Mouse (Mus musculus) cortical plate, adult 2 months (tissue): ENCODE results near the gene Disc1. TPM values are rescaled to one million over a fixed set of nuclear protein-coding genes. Genes with fewer than 3 reads are reported as not detected.

Experiments used
- H3K27ac ChIP-seq: fragments of 200-500 bp; 2 replicates; pipeline ENCODE4 v1.5.1; 2012; ENCODE audit warnings: low read length, control low read depth, inconsistent platforms; ENCODE audit not compliant: insufficient read depth
- H3K4me1 ChIP-seq: fragments of 200-500 bp; 2 replicates; pipeline ENCODE4 v1.6.1; 2011; ENCODE audit warnings: low read length; ENCODE audit not compliant: control insufficient read depth, insufficient read depth
- H3K4me3 ChIP-seq: fragments of 200-500 bp; 2 replicates; pipeline ENCODE4 v1.5.1; 2011; ENCODE audit warnings: mild to moderate bottlenecking, low read length, control low read depth; ENCODE audit not compliant: insufficient read depth
- CTCF ChIP-seq: fragments of 200-500 bp; IDR thresholded peaks from 2 replicates; pipeline ENCODE4 v1.5.1; 2011; ENCODE audit warnings: mild to moderate bottlenecking, control low read depth, low read length; ENCODE audit not compliant: insufficient read depth; ENCODE audit errors: extremely low read depth
- POLR2A ChIP-seq: fragments of 200-500 bp; IDR thresholded peaks from 2 replicates; pipeline ENCODE4 v1.6.1; 2011; ENCODE audit warnings: mild to moderate bottlenecking, low read length, control low read depth; ENCODE audit not compliant: insufficient read depth; ENCODE audit errors: extremely low read depth
- polyA plus RNA-seq: library from polyadenylated mRNA; depleted of rRNA; stranded (reverse); fragments of >200 nt; gene quantifications from 2 replicates; pipeline ENCODE4 v1.2.3, GENCODE M21; 2012

Disc1 gene
- polyA plus RNA-seq, 1 experiment: 0.65 TPM

DNA sequence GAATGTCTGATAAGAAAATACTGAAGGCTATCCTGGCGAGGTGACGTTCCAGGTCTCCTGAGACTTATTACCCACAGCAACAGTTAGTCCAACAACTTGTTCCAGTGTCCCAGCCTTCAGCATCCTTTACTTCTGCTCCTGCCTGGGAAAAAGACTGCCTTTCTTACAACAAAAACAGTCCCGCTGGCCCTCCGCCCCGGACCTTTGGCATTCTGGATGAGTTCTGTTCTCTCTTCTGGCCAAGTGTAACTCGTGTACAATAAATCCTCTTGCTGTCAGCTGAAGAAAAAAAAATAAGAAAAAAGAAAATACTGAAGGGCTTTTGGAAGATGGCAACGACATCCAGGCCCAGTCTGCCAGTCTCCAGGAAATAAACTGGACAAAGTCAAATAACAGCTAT is 120.2 kb downstream of the Disc1 start:
- no peak for TF ChIP-seq CTCF
- TF ChIP-seq POLR2A: no peak
- Histone ChIP-seq H3K4me3 (no peak overlapping the region), H3K27ac (no peak overlapping the region), H3K4me1 (no peaks in the 10 kb centered on the region)

DNA sequence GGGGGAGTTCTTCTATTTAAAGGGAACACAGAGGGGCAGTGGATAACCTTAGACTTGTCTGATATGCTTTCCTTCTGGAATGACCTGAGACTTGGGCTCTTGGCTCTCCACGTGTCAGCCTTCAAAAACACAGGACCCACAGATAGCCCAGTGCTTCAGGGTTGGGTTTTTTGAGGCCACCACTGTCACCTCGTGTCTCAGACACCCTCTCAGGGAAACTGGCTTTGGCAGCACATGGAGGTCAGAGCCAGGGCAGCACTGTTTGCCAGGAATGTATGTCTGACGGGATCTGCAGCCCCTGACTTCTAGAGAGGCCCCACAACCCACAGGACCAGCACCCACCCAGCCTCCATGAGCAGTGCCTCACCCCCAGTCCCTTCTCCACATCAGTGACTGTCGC is 120.9 kb downstream of the Disc1 start:
- Histone ChIP-seq H3K4me3 (no peak overlapping the region), H3K27ac (no peak overlapping the region), H3K4me1 (no peaks in the 10 kb centered on the region)
- TF ChIP-seq POLR2A (no peak), CTCF (no peak)

DNA sequence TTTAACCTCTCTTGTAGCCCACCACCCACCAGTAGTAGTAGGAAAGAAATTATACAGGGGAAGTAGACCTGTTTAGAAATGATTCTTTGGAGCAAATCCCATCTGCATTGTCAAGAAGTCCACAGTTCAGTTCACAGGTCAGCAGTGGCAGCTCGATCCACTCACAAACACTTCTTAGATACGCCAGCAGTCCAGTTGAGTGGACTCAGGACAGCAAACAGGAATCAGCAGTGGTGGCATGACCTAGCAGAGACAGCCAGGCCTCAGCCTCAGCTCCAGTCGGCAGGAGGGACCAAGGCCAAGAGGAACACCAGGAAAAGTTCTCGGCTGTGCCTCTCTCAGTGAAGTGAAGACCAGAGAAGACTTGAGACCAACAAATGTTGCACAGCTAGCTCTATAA is 121.7 kb downstream of the Disc1 start:
- no peaks in the 10 kb centered on the region for H3K4me1 ChIP-seq
- no peak for TF ChIP-seq POLR2A
- TF ChIP-seq CTCF: no peak
- H3K4me3 ChIP-seq: no peak overlapping the region
- H3K27ac ChIP-seq: no peak overlapping the region

DNA sequence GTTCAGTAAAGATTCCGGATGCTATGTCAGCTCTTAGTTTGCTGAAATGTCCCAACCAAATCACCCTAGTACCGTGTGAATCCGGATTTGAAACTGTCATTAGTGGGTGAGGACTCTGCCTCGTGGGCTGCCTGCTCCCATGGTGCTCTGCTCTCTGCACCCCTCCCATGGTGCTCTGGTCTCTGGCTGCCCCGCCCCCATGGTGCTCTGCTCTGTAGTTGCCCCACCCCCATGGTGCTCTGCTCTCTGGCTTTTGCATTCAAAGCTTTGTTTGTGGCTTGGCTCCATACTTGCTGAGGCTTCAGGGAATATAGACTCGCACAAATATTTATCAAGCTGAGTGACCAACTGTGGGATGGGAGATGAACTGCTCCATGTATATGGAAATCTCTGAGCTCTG is 123.1 kb downstream of the Disc1 start:
- TF ChIP-seq CTCF: no peak
- no peak for TF ChIP-seq POLR2A
- Histone ChIP-seq H3K27ac (no peak overlapping the region), H3K4me3 (no peak overlapping the region), H3K4me1 (no peaks in the 10 kb centered on the region)

DNA sequence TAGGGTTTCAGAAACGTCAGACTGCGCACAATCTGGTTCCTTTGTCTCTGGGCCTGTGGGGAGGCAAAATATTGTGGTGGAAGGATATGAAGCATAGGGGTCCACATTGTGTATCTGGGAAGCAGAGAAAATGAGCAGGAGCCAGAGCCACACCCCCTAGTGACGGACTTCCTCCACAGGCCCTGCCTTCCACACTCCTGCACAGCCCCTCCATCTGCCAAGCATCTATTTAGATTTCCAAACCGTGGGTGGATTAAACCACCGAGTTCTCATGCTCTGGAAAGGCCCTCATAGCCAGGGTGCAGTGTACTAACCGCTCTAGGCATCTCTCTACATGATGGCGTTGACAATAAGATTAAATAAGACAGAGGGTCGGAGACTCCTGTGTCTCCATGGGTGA is 124.0 kb downstream of the Disc1 start:
- no peak overlapping the region for H3K4me3 ChIP-seq
- no peak for TF ChIP-seq CTCF
- no peak for TF ChIP-seq POLR2A

DNA sequence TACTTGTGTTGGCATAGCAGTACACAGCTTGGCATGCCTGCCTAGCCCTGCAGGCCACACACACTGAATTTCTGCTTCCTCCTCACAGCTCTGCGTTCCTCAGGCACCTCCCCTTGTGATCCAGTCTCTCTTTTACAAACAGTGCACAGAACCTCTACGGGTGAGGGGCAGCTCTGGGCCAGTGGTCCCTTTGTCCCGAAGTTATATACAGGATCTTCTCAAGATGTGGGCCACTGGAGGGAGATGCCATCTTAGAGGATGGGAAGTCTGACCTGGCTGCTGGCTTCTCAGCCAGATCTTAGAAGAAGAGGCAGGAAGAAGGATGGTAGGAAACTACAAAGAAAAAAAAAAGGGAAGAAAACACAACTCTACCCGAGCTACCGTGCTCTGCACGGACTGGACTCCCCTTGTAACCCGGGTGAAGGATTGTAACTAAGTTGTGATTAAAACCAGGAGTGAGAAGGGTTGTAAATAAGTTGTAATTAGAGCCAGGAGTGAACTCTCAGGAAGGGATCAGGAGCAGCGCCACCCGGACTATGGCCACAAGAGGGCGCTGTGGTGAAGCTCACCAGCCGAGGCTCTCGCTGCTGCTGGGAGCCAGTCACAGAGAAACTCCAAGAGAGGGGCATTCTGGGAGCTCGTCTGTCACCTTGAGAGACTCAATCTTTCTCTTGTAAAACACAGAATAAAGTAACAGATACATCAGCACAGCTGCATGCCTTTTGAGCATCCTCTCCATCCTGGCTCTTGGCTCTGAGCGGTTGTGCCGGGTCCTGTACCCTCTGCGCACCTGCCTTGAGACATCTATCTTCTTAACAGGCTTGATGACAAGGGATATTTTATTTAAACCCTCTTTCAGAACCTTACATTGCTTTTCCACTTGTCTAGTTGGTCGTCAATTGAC is 129.8 kb downstream of the Disc1 start:
- no peak overlapping the region for H3K27ac ChIP-seq
- H3K4me3 ChIP-seq: no peak overlapping the region
- no peaks in the 10 kb centered on the region for H3K4me1 ChIP-seq
- TF ChIP-seq CTCF: peak; percentile 81
- TF ChIP-seq POLR2A: no peak

More for the DNA sequence above, 124.0 kb downstream of the Disc1 start:
- H3K27ac ChIP-seq: no peak overlapping the region
- no peaks in the 10 kb centered on the region for H3K4me1 ChIP-seq

DNA sequence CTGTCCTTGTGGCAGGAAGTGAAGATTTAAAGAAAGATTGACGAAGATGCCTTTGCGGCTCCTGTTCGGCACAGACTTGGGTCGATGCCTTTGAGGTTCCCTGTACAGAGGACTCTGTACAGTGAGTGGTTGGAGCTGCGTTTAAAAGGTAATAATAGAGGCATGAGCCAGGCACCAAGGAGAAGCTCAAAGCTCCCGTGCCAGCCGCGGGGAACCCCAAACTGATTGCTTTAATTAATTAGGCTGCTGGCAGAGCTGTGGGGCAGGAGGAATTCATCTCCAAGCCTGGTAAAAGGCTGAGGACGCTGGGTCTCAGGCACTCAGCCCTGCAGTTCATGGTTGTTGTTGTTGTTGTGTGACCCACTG is 130.4 kb downstream of the Disc1 start:
- no peak overlapping the region for H3K27ac ChIP-seq
- TF ChIP-seq CTCF: no peak
- no peak for TF ChIP-seq POLR2A
- no peak overlapping the region for H3K4me3 ChIP-seq
- no peaks in the 10 kb centered on the region for H3K4me1 ChIP-seq

DNA sequence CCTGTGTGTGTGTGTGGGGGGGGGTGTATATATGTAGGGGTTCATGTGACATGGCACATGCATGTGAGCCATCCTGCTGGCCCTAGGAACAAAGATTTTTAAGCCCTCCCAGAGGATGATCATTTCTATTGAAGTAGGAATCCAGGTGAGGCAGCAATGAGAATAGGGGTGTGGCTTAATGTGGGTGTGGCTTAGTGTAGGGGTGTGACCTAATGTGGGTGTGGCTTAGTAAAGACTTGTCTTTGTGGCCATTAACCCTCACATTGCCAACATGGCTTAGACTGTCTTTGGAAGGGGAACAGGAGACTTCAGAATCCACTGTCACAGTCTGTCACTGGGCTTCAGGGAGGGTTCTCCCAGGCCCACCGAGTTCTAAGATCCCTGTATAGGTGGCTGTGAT is 130.9 kb downstream of the Disc1 start:
- Histone ChIP-seq H3K27ac (no peak overlapping the region), H3K4me1 (no peaks in the 10 kb centered on the region), H3K4me3 (no peak overlapping the region)
- no peak for TF ChIP-seq POLR2A
- TF ChIP-seq CTCF: no peak

DNA sequence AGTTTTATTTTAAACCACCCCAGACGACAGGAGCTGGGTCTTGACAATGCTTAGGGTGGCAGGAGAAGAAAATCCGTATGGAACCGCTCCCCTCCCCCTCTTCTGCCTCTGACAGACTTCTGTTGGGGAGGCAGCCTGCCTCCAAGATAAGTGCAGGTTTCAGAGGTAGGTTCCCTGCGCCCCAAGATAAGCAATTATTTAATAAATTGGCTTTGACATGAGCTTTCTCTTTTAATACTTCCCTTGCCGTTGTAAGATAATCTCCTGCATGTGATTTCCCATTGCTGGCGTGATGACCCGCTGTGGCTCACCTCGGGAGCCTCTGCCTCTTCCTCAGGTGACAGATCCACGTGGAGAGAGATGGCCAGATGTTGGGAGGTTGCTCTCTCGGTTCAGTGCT is 133.0 kb downstream of the Disc1 start:
- no peaks in the 10 kb centered on the region for H3K4me1 ChIP-seq
- no peak overlapping the region for H3K4me3 ChIP-seq
- no peak for TF ChIP-seq CTCF
- no peak for TF ChIP-seq POLR2A
- H3K27ac ChIP-seq: no peak overlapping the region

DNA sequence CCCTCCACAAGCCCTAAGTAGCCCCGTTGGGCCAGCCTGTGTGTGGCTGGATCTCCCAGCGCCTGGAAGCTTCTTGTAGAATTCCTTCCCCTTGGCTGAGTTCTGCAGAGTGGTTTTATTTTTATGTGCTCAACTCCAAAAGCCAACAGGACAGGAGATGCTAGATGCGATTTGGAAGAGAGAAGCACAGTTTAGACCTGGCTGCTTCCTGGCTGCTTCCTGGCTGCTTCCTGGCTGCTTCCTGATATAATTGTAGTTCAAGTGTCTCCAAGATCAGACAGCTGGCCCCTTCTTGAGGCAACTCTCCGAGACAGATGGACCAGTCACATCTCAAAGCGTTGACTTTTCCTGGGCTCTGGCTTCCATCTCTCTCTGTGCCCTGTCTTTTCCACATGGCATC is 139.7 kb downstream of the Disc1 start:
- TF ChIP-seq POLR2A (no peak), CTCF (no peak)
- H3K4me3 ChIP-seq: no peak overlapping the region
- no peaks in the 10 kb centered on the region; the same call in 1 of the 2 replicates for H3K4me1 ChIP-seq

More for the DNA sequence above, 139.7 kb downstream of the Disc1 start:
- no peak overlapping the region for H3K27ac ChIP-seq
